Mouse (Mus musculus) splenic B cell, adult 2 months (primary cell): ENCODE data around the gene Klrb1.
A peak's percentile ranks its signal among the peaks of the same experiment; 100 is the strongest.
"Not testable (repeated sequence)": the region's sequence is repeated elsewhere in the genome, so short reads cannot be mapped to it uniquely, and the experiment has no call there.

Source experiments
- DNase-seq: peaks from one replicate; pipeline ENCODE4 v3.0.0-alpha.2; 2011; ENCODE audit warnings: low read depth, low spot score
- H3K27me3 ChIP-seq: 2 replicates; pipeline ENCODE4 v1.6.1; 2012; ENCODE audit warnings: mild to moderate bottlenecking, low read length, moderate library complexity, mixed read lengths; ENCODE audit not compliant: control insufficient read depth, poor library complexity, insufficient read depth, severe bottlenecking
- H3K36me3 ChIP-seq: 2 replicates; pipeline ENCODE4 v1.6.1; 2012; ENCODE audit warnings: mild to moderate bottlenecking, low read length, moderate library complexity, mixed read lengths; ENCODE audit not compliant: control insufficient read depth, poor library complexity, insufficient read depth, severe bottlenecking

Gene Klrb1

GRCm38 (mm10) chr6:128754748-128755401 is 32.0 kb upstream of the Klrb1 start:
- not testable (repeated sequence) for H3K27me3 ChIP-seq, H3K36me3 ChIP-seq, DNase-seq

DNA sequence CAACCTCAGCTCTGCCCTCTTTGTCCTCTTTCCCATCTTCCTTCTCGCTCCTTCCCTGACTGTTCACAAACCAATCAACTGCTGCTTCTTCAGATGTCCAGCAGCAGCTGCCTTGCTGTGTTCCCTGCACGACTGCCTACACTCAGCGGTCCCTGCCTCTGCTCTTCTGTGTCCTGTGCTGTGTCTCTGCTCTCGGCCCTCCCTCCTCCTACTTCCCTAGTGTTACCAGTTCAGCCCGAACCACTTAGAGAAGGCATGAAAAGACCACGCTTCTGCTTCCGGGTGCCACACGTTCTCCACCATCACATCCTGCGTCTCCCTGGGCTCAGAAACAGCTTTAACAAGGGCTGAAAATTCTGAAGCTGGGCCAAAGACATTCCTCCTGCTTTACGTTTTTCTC is 31.4 kb upstream of the Klrb1 start:
- not testable (repeated sequence) for H3K27me3 ChIP-seq, H3K36me3 ChIP-seq, DNase-seq

DNA sequence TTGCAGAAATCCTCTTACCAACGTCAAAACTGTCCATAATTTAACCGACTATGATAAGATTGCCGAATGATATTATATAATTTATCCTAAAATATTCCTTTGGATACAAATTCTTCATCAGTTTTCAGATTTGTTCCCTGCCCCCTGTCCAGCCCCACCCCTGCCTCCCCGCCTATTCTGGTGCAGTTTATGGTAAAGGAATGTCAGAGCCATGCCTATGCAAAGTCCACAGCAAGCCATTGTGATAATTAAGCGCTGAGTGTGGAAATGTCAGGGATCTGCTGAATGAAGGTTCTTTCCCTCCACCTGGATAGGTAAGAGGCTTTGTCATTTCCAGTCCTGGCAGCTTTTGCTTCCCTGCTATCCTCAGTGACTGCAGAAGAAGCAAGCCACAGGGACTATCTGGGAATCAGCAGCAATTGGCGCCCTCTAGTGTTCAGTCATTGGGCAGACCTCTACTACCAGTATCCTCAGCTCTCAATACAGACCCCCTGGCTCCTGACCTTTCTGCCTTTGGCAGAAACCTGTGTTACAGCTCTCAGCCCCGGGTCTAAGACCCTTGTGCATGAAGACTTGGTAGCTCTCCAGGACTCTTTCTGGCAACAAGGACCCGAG is 30.9 kb upstream of the Klrb1 start:
- H3K27me3 ChIP-seq, H3K36me3 ChIP-seq: not testable (repeated sequence)
- DNase-seq = peak; percentile 77

DNA sequence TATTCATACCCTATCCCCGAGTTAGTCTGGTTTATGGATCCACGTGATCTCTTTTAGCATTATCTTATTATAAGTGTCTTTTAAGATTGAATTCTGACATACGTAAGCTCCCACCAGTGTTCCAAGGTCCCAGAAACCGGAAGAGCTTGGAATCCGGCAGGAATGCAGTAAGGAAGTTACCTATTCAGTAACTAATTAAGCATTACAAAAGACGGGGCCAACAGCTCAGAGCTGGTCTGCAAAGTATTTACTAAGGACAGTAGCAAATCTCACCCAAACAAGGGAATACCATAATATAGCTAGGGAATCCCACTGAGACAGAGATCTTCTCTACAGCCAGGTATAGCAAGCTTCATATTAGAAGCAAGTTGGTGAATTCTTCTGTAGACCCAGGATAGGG is 24.1 kb upstream of the Klrb1 start:
- not testable (repeated sequence) for DNase-seq, H3K36me3 ChIP-seq, H3K27me3 ChIP-seq

DNA sequence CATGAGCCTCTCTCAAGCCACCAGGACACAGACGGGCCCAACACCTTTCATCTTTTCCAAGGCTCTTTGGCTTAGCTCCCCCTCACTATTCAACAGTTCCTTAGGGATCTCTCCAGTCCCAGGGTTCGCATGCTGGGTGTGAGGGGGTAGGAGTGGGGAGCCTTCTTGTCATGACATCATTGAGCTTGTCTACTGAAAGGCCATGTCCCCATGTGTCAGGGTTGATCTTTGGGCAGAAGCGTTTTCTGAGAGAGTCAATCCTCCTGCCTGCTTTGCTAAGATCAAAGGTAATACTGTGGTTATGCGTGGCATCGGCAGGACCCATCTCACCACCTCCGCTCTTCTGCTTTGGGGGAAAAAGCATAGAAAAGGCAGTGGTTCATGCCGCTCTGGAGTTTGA is 14.6 kb upstream of the Klrb1 start:
- no peak for DNase-seq
- no peaks in the 10 kb centered on the region; the same call in 1 of the 2 replicates for H3K27me3 ChIP-seq
- no peaks in the 10 kb centered on the region for H3K36me3 ChIP-seq

DNA sequence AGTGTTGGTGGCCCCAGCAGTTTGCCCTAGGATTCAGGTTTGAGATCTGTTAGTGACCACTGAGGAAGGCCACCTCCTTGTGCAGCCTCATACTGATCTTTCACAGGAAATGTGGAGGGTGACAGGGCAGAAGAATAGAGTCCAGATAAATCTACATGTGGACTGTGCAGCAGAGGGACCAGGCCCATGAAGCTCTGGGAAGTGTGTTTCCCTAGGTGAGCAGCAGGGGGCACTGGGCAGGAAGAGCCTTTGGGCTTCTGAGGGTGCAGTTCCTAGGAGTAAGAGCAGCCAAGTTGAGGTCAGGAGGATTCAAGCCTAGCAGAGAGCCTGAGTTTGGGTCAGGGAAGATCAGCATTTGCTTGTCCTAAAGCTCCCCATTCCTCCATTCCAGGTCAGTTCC is 13.2 kb upstream of the Klrb1 start:
- Histone ChIP-seq H3K36me3 (no peaks in the 10 kb centered on the region), H3K27me3 (no peaks in the 10 kb centered on the region)
- peak; percentile 49 for DNase-seq

- H3K36me3 ChIP-seq = no peaks in the 10 kb centered on the region
- H3K27me3 ChIP-seq = no peaks in the 10 kb centered on the region
- no peak for DNase-seq
These were observed 12.0 kb upstream of the Klrb1 start for GRCm38 (mm10) chr6:128734896-128735295.

GRCm38 (mm10) chr6:128733908-128734679 is 11.2 kb upstream of the Klrb1 start:
- DNase-seq = peak; percentile 42
- Histone ChIP-seq H3K27me3 (no peaks in the 10 kb centered on the region), H3K36me3 (no peaks in the 10 kb centered on the region)

DNA sequence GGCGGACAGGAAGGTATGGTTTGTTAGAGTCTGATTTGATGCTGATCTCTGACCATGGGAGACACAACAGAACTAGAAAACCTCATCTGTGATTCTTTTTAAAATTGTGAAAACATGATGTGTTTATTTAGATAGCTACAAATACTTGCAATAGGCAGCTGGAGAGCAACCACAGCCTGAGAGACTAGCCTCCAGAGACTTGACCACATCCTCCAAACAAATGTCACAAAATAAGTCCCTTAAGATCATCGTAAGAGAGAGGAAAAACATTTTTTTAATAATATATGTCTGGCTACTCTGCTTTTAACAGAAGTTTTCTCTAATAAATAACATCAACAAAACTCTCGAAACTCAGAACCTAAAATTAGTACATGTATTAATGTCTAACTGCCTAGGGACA is 9.2 kb upstream of the Klrb1 start:
- DNase-seq = peak; percentile 48
- Histone ChIP-seq H3K27me3 (no peaks in the 10 kb centered on the region), H3K36me3 (no peaks in the 10 kb centered on the region)

- H3K27me3 ChIP-seq = no peaks in the 10 kb centered on the region
These were observed 21.2 kb downstream of the Klrb1 start for GRCm38 (mm10) chr6:128701691-128702090.

DNA sequence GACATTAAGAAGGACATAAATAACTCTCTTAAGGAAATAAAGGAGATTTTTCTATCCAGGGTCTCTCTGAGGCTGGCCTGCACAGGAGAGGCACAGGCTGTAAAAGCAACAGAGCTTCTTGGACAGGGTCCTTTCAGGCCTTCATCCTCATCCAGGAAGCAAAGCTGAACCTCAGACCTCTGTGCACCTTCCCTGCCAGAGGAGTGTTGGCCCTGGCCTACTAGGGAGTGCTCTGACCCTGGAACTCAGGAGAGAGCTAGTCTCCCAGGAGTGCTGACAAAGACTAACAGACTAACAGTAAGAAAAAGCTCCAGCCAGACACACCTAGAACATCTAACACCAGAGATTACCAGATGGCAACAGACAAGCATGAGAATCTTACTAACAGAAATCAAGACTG is 43.3 kb downstream of the Klrb1 start:
- Histone ChIP-seq H3K36me3 (no peaks in the 10 kb centered on the region), H3K27me3 (no peaks in the 10 kb centered on the region)
- no peak for DNase-seq

More at GRCm38 (mm10) chr6:128701691-128702090, 21.2 kb downstream of the Klrb1 start:
- no peak for DNase-seq
- no peaks in the 10 kb centered on the region for H3K36me3 ChIP-seq

GRCm38 (mm10) chr6:128669936-128670335 is 52.9 kb downstream of the Klrb1 start:
- Histone ChIP-seq H3K36me3 (no peaks in the 10 kb centered on the region), H3K27me3 (no peaks in the 10 kb centered on the region)
- DNase-seq = no peak

DNA sequence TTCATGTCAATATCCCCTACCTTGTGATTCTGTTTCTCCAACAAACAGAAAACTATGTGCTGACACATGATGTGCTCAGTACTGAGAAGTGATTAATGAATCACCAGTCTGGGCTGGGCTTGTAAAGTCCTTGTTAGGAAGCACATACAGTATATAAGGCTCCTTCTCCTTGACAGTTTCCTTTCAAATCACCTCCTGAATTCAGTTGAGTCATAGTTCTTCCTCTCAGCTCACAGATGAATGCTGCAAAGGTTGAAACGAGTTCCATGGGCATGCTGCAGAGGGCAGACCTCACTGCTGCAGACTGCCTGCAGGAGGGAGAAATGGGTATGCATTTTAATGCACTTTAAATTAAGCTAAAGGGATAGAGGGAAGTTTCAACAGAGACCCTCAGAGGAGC is 60.7 kb downstream of the Klrb1 start, which contains the start of gene Clec2h:
Clec2h (plus strand) TSS at position 180 of the 400 bp plus-strand sequence.
- Histone ChIP-seq H3K36me3 (no peaks in the 10 kb centered on the region), H3K27me3 (no peaks in the 10 kb centered on the region)
- DNase-seq = peak; percentile 41

GRCm38 (mm10) chr6:128661249-128661648 is 61.6 kb downstream of the Klrb1 start:
- no peak for DNase-seq
- H3K36me3 ChIP-seq = no peaks in the 10 kb centered on the region
- no peaks in the 10 kb centered on the region for H3K27me3 ChIP-seq
